Mouse (Mus musculus) right cerebral cortex, postnatal 36 days (tissue): ENCODE results near the gene Tomm40.

ENCODE experiments used
- DNase-seq, 2 experiments: peaks; one replicate each; pipeline ENCODE4 v3.0.0; 2022; ENCODE audit warnings: low spot score in 2 of 2, mixed read lengths in 1 of 2

Gene Tomm40

GRCm38 (mm10) chr7:19710650-19711049 lies 4.6 kb downstream of the Tomm40 start:
- no peak for DNase-seq

DNA sequence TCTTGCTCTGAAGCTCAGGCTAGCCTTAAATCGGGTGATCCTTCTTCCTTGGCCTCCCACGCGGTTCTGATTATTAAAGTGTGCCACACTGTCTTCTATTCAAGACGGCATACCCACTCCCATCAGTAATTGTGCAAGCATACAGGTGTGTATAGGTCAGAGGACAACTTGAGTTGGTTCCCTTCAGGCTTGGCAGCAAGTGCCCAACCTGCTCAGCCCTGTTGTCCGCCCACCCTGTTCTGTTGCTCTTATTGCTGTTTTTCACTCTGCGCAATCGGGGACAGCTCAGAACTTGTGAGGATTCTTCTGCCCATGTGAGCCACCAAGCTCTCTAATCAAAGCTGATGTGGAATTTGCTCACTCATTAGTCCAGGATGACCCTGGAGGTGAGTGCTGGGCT lies 10.0 kb downstream of the Tomm40 start:
- no peak for DNase-seq

- DNase-seq, result no peak
Measured at GRCm38 (mm10) chr7:19704475-19704874, 10.8 kb downstream of the Tomm40 start.

GRCm38 (mm10) chr7:19702859-19703555 lies 12.2 kb downstream of the Tomm40 start:
- no peak for DNase-seq

- DNase-seq, result peak; percentile 48 to 67
Measured at GRCm38 (mm10) chr7:19701069-19701761, 14.0 kb downstream of the Tomm40 start.

DNA sequence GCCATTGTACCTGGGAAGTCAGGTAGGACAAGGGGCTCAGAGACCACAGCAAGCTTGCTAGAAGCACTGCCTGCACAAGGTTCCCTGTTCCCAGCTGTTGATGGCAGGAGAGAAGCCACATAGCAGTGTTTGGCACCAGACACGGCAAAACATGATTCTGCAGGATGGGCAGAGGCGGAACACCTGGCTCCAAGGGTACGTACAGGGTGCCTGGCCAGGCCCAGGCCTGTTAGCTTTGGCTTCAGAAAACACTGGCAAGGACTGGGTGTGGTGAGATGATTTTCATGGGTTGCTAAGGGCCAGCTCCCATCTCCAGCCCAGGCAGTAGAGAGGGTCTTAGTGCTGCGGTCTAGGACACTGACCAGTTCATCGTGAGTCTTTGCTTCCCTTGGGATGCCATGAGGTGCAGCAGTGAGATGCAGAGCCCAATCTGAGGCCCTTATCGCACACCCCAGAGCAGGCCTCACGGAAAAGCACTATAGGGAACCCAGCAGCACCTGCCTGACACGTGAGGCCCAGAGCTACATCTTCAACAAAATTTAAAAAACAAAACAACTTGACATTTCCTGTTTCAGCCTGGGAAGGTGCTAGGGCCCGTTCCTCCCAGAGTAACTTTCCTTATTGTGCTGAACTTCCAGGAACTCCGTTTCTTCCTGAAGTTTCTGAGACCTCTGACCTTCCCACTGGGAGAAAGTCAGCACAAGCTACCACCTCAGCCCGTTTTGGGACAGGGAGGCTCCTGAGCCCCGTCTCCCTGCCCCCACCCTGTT lies 14.8 kb downstream of the Tomm40 start:
- no peak for DNase-seq

DNA sequence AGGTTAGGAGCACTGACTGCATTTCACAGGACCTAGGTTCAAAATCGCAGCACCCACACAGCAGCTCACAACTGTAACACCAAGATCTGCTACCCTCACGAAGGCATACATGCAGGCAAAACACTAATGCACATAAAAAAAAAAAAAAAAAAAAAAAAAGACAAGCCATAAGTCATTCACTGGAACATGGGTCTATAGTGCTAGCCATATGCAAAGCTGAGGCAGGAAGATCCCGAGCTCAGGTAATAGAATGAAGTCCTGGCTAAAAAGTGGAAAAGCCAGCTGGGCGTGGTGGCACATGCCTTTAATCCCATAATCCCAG lies 15.4 kb downstream of the Tomm40 start:
- no peak for DNase-seq

DNA sequence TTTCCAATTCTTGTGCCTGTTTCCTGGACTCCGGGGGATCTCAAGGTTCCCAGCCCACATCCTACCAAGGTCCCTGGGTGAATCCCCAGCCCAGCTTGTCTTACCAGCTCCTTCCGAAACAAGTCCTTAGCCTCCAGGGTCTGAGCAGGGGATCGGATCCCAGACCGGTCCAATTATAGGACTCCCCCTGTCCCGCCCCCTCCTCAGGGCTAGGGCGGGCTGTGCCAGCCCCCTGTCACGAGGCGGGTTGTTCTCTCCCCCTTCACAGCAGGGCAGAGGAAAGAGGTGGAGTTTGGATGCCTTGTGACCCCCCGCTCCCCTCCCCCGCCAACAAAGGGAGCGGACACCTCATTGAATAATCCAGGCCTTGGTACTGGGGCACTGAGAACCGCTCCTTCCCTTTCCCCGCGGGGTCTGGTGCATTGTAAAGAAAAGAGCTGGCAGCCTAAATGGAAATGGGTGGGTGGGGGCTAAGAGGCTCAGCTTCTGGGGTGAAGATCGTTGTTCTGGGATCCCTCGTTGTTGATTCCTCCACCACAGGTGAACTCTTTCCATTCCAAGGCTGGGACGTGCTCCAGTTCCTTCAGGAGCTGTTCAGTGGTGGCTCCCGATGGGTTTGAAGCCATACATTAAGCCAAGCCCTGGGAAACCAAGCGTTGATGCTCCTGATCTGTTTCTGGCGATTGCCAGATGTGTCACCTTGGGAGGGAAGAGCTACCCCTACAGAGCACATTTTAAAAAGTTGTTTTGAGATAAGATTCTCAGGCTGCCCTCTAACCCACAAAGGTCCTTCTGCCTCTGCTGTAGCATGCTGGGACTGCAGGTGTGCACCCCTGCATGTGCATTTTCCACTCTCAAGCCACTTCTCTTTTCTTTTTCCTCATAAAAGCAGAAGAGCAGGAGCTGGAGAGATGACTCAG lies 16.1 kb downstream of the Tomm40 start, which contains the start of gene Apoe:
Gene Apoe, minus strand, starts transcription at position 282 of the 920 bp plus-strand sequence.
- peak; percentile 56 to 62 for DNase-seq

GRCm38 (mm10) chr7:19697949-19698906 lies 17.0 kb downstream of the Tomm40 start:
- DNase-seq, result no peak

- no peak for DNase-seq
Measured at GRCm38 (mm10) chr7:19696336-19696873, 18.8 kb downstream of the Tomm40 start.

DNA sequence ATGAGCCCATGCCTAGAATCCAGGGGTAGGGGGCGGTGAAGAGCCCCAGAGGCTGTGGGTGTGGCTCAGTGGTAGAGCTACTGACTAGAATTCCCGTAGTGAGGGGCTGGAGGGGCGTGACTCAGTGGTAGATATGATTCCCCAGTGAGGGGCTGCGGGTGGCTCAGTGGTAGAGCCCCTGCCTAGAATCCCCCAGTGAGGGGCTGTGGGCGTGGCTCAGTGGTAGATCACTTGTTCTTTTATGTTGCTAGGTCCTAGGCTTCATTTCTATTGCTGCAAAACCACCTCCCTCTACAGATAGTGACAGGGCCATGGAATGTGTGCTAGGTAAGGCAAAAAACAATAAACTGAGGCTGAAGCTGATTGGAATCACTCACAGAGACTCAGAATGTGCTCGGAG lies 19.4 kb downstream of the Tomm40 start:
- DNase-seq, result no peak

GRCm38 (mm10) chr7:19695213-19695594 lies 20.0 kb downstream of the Tomm40 start:
- no peak for DNase-seq

DNA sequence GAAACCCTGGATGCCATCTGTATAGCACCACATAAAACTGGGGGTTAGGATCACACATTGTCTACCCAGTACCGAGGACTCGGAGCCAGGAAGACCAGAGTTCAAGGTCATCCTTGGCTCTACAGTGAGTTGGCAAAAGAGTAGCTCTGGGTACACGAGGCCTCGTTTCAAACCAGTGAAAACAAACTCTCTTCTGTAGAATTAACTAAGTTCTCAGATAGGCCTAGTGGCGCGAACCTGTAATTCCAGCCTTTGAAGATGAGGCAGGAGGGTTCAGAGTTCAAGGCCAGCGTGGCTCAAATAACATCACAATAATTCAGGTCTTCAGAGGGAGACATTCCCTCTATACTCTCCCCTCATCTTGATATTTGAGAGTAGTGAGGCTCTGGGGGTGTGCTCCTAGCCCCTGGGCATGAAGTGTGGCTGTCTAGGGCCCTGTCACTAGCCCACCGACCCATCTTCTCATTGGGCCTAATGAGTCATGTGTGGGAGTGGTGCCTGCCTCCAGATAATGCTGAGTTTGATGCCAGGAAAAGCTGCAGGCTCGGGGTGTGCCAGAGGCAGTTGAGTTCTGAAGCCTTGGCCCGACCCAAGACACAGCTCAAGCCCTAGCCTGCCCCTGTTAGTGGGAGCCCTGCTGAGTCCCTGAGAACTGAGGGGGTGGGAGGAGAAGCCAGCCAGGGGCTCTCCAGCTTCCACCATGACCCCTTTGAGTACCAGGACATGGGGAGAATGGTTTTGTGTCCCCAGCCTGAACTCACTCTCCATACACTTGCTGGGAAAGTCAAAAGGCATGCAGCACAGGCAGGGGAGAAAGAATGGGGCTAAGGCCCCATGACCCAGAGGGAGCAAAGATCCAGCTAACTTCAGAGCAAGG lies 20.7 kb downstream of the Tomm40 start:
- DNase-seq, result no peak

DNA sequence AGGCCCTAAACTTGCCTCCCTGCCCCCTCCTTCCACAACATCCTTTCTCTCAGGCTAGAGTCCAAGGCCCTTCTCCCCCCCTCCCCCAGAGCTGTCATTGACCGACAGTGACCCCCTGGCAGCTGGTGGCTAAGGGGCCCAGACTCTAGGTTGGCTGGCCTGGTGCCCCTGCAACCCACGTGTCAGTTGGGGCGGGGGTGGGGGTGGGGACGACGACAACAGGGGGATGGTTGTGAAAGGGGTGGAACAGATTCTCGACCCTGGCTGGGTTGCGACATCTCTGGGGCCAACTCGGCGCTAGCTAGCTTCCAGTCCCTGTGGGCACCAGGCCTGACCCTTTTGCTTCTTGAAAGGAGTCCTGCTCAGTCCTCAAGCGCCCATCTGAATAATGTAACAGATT lies 21.8 kb downstream of the Tomm40 start:
- peak in 1 of 2 experiments; percentile 36 for DNase-seq

DNA sequence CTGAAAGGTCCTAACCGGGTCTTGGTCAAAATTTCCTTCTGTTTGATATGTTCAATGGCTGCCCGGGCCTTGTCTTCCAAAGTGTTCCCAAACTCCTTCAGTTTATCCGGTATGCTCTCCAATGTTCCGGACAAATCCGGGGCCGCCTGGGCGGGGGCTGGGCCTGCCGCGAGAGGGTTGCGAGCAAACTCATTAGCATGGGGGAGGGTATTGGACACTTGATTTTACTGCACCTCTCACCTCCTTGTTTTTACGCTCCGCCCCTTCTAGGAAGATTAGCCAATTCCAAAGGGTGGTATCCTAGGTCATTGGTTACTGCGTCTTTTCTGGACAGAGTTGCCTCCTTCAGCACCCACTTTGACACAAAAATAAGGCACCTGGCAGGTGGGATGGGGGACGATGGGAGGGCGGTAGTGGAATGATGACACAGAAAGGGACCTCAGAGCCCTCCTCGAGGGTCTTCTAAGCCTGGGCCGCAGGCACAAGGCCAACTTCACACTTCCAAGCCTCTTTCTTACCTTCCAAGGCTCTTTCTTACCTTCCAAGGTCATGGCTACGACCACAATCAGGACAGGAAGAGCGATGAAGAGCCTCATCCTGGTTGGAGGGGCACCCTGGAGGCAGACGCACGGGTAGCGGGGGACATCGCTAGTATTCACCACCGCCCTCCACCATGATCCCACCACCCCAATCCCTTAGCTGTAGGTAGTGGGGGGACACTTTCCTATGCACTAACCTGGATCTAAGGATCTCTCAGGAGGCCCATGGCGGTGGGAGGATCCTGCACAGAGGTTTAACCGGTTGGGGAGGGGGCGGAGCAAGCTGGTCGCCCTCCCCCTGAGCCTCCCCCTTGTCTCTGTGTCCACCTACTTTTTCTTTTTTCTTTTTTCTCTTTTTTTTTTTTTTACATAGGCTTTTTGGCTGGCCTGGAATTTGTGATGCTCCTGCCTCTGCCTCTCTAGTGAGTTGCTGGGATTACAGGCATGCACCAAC lies 23.1 kb downstream of the Tomm40 start, which contains the start of gene Apoc1:
Gene Apoc1, minus strand, starts transcription at position 788 of the 993 bp plus-strand sequence.
- DNase-seq, result no peak

- no peak for DNase-seq
Measured at GRCm38 (mm10) chr7:19691434-19691833, 23.8 kb downstream of the Tomm40 start.

GRCm38 (mm10) chr7:19690845-19691244 lies 24.4 kb downstream of the Tomm40 start:
- DNase-seq, result no peak

DNA sequence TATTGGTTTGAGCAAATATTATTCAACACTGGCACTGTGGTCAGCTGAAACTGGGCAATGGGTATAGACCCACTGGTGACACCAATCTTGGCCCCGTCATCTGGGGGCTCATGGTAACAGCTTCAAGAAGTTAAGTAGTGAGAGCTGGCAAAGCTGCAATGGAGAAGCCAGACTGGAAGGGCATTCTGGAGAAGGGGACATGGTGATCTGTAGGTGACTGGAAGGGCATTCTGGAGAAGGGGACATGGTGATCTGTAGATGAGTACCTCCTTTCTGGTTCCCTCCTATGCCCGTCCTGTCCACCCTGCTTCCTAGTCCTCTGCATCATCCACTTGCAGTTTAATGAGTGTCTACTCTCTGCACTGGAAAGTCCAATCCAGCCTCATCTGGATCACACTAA lies 26.6 kb downstream of the Tomm40 start:
- no peak for DNase-seq
